Mouse (Mus musculus) forebrain, postnatal 0 days (tissue): ENCODE measurements around the gene Ccdc83. TPM values are rescaled to one million over a fixed set of nuclear protein-coding genes. Genes with fewer than 3 reads are reported as not detected.

ENCODE experiments used
- ATAC-seq: fragments of 200-750 bp; cut with Nextera tagmentation; 2 replicates; pipeline ENCODE4 v1.8.0; 2017; ENCODE audit warnings: mild to moderate bottlenecking, moderate library complexity
- DNase-seq: peaks from one replicate; pipeline ENCODE4 v3.0.0-alpha.2; 2015
- H3K27ac ChIP-seq: fragments of 300-500 bp; sonication (generic); 2 replicates; pipeline ENCODE4 v1.5.1; 2014; ENCODE audit warnings: low read depth, mild to moderate bottlenecking, antibody characterized with exemption, low read length, moderate library complexity, mixed read lengths
- H3K27me3 ChIP-seq: fragments of 300-500 bp; sonication (generic); 2 replicates; pipeline ENCODE4 v1.6.1; 2014; ENCODE audit warnings: mild to moderate bottlenecking, low read length, mixed read lengths; ENCODE audit not compliant: insufficient read depth
- H3K36me3 ChIP-seq: fragments of 300-500 bp; sonication (generic); 2 replicates; pipeline ENCODE4 v1.6.1; 2014; ENCODE audit warnings: mild to moderate bottlenecking, moderate library complexity; ENCODE audit not compliant: insufficient read depth
- H3K4me1 ChIP-seq: fragments of 300-500 bp; sonication (generic); 2 replicates; pipeline ENCODE4 v1.6.1; 2014; ENCODE audit warnings: antibody characterized with exemption; ENCODE audit not compliant: insufficient read depth
- H3K4me2 ChIP-seq: fragments of 300-500 bp; sonication (generic); 2 replicates; pipeline ENCODE4 v1.6.1; 2014; ENCODE audit warnings: low read depth, mild to moderate bottlenecking, moderate library complexity
- H3K4me3 ChIP-seq: fragments of 300-500 bp; sonication (generic); 2 replicates; pipeline ENCODE4 v1.5.1; 2014; ENCODE audit warnings: low read depth, low read length, mixed read lengths
- H3K9ac ChIP-seq: fragments of 300-500 bp; sonication (generic); 2 replicates; pipeline ENCODE4 v1.6.1; 2014; ENCODE audit warnings: mild to moderate bottlenecking
- H3K9me3 ChIP-seq: fragments of 300-500 bp; sonication (generic); 2 replicates; pipeline ENCODE4 v1.6.1; 2016; ENCODE audit warnings: low read length
- CTCF ChIP-seq: sonication (generic); IDR thresholded peaks from 2 replicates; pipeline ENCODE4 v1.5.1; 2016; ENCODE audit warnings: antibody characterized with exemption, control low read depth, low read depth
- WGBS: fragments of 180-500 bp; shearing (Covaris S2); extraction: QIAGEN DNeasy Blood & Tissue Kit; methylation state at CpG from one replicate; pipeline ENCODE4 v1.1.7; 2014; 5-methylcytosine and 5-hydroxymethylcytosine counted together
- polyA plus RNA-seq: library from polyadenylated mRNA; unstranded; fragments of >200 nt; fragmentation: Nextera tagmentation; extraction: Ambion mirVana; gene quantifications from 2 replicates; pipeline ENCODE4 v1.2.1, GENCODE M21; 2015
- total RNA-seq: library from RNA; depleted of rRNA; stranded (reverse); fragments of >200 nt; gene quantifications from 2 replicates; pipeline ENCODE4 v1.2.3, GENCODE M21; 2014

The Ccdc83 gene
- total and polyA plus RNA-seq, 2 experiments from 2014 or later: not detected

- Histone ChIP-seq H3K9me3 (no peaks in the 10 kb centered on the region), H3K9ac (no peak overlapping the region), H3K27me3 (no peaks in the 10 kb centered on the region), H3K4me1 (no peaks in the 10 kb centered on the region), H3K27ac (no peak overlapping the region), H3K36me3 (no peaks in the 10 kb centered on the region), H3K4me2 (no peak overlapping the region), H3K4me3 (no peak overlapping the region)
- no peak for ATAC-seq
- TF ChIP-seq CTCF: no peak
- no peak for DNase-seq
- 59% methylated on average over 8 of the region's 8 CpGs for WGBS
Observed at GRCm38 (mm10) chr7:90280878-90281277, 15.3 kb upstream of the Ccdc83 start.

- 70% methylated on average over 11 of the region's 11 CpGs for WGBS
- H3K4me3 ChIP-seq: no peak overlapping the region
- ATAC-seq: no peak
Observed at GRCm38 (mm10) chr7:90280274-90280875, 14.8 kb upstream of the Ccdc83 start.

GRCm38 (mm10) chr7:90279136-90279535 is 13.6 kb upstream of the Ccdc83 start:
- ATAC-seq (no peak), DNase-seq (no peak)
- H3K4me1 ChIP-seq: no peaks in the 10 kb centered on the region
- TF ChIP-seq CTCF: no peak
- H3K4me3 ChIP-seq: no peak overlapping the region
- no peak overlapping the region for H3K27ac ChIP-seq
- no peak overlapping the region for H3K9ac ChIP-seq
- no peak overlapping the region for H3K4me2 ChIP-seq
- no peaks in the 10 kb centered on the region for H3K9me3 ChIP-seq
- H3K36me3 ChIP-seq: no peaks in the 10 kb centered on the region
- 87% methylated on average over 4 of the region's 4 CpGs for WGBS
- H3K27me3 ChIP-seq: no peaks in the 10 kb centered on the region

More at GRCm38 (mm10) chr7:90280274-90280875, 14.8 kb upstream of the Ccdc83 start:
- H3K36me3 ChIP-seq: no peaks in the 10 kb centered on the region
- no peak overlapping the region for H3K9ac ChIP-seq
- peak; percentile 36 for TF ChIP-seq CTCF
- no peak overlapping the region for H3K4me2 ChIP-seq
- no peaks in the 10 kb centered on the region for H3K9me3 ChIP-seq
- DNase-seq: no peak
- H3K27ac ChIP-seq: no peak overlapping the region
- H3K4me1 ChIP-seq: no peaks in the 10 kb centered on the region
- no peaks in the 10 kb centered on the region for H3K27me3 ChIP-seq

GRCm38 (mm10) chr7:90277769-90278168 is 12.2 kb upstream of the Ccdc83 start:
- no peak overlapping the region for H3K4me3 ChIP-seq
- no peak overlapping the region for H3K27ac ChIP-seq
- no peaks in the 10 kb centered on the region for H3K27me3 ChIP-seq
- no peak for TF ChIP-seq CTCF
- H3K9me3 ChIP-seq: no peaks in the 10 kb centered on the region
- no peaks in the 10 kb centered on the region for H3K4me1 ChIP-seq
- no peak overlapping the region for H3K4me2 ChIP-seq
- ATAC-seq (no peak), DNase-seq (no peak)
- H3K9ac ChIP-seq: no peak overlapping the region
- 83% methylated on average over 4 of the region's 4 CpGs for WGBS
- no peaks in the 10 kb centered on the region for H3K36me3 ChIP-seq

- Histone ChIP-seq H3K27me3 (no peaks in the 10 kb centered on the region), H3K4me2 (no peak overlapping the region), H3K9ac (no peak overlapping the region), H3K4me3 (no peak overlapping the region), H3K9me3 (no peaks in the 10 kb centered on the region), H3K36me3 (no peaks in the 10 kb centered on the region), H3K27ac (no peak overlapping the region), H3K4me1 (no peaks in the 10 kb centered on the region)
- no peak for TF ChIP-seq CTCF
- no peak for DNase-seq
- no peak for ATAC-seq
- WGBS: 84% methylated on average over 3 of the region's 3 CpGs
Observed at GRCm38 (mm10) chr7:90277246-90277645, 11.7 kb upstream of the Ccdc83 start.

GRCm38 (mm10) chr7:90274561-90275100 is 9.1 kb upstream of the Ccdc83 start:
- DNase-seq: no peak
- WGBS: 42% methylated on average over 11 of the region's 11 CpGs
- no peak for TF ChIP-seq CTCF

GRCm38 (mm10) chr7:90270141-90270540 is 4.6 kb upstream of the Ccdc83 start:
- DNase-seq (no peak), ATAC-seq (no peak)
- Histone ChIP-seq H3K4me3 (no peak overlapping the region), H3K4me1 (0 out of 2 replicates have a peak, but pooled peaks cover 3% of the 10 kb centered on the region), H3K36me3 (no peaks in the 10 kb centered on the region), H3K9me3 (no peaks in the 10 kb centered on the region), H3K4me2 (no peak overlapping the region), H3K9ac (no peak overlapping the region), H3K27ac (no peak overlapping the region), H3K27me3 (no peaks in the 10 kb centered on the region)
- TF ChIP-seq CTCF: no peak
- WGBS: 85% methylated on average over 3 of the region's 3 CpGs

More at GRCm38 (mm10) chr7:90274561-90275100, 9.1 kb upstream of the Ccdc83 start:
- H3K27me3 ChIP-seq: no peaks in the 10 kb centered on the region
- no peaks in the 10 kb centered on the region for H3K4me1 ChIP-seq
- H3K36me3 ChIP-seq: no peaks in the 10 kb centered on the region
- H3K9me3 ChIP-seq: no peaks in the 10 kb centered on the region
- H3K4me2 ChIP-seq: no peak overlapping the region
- no peak overlapping the region for H3K4me3 ChIP-seq
- H3K9ac ChIP-seq: no peak overlapping the region
- no peak overlapping the region for H3K27ac ChIP-seq
- no peak for ATAC-seq
